Mouse (Mus musculus): Measurements from ENCODE around the gene Lrrc28. TPM values are rescaled to one million over a fixed set of nuclear protein-coding genes. Genes with fewer than 3 reads are reported as not detected.

Gene Lrrc28
- polyA plus RNA-seq, 1 experiment from 2014 or later: 25.2 TPM

DNA sequence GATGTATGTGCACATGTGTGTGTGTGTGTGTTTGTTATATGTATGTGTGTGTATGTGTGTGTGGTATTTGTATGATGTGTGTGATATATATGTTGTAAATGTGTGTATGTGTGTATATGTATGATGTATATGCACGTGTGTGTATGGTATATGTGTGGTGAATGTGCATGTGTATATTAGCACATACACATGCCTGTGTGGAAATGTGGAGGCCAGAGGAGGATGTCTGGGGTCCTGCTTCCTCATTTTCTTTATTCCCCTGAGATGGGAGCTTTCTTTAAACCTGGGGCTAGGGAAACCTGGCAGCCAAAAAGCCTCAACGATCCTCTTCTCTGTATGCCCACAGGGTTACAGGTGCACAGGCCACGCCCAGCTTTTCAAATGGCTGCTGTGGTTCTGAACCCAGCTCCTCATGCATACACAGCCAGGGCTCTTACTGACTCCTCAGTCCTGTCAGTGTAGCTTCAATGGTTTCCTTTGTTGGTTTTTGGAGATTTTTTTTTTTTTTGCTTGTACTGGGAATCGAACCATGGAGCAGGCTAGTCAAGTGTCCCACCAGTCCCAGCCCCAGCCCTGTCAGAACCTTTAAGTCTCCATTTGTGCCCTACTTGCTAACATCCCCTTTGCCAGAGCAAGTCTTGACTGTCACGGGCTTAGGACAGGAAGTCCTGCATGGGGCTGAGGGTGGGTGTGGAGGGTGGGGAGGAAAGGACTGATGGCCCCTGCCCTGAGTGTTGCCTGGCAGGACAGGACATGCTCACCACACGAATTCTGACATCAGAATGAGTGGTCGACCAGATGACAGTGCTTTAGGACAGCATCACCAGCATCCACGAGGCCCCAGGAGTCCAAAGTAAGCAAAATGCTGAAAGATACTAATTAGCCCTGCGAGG lies 151.0 kb downstream of the Lrrc28 start:
- Histone ChIP-seq H3K36me3 (ENCODE audit: control insufficient read depth, insufficient read depth, low read length) (no peaks in the 10 kb centered on the region), H3K4me3 (ENCODE audit: low read depth, low read length) (no peak overlapping the region), H3K27ac (ENCODE audit: low read depth, low read length) (no peak overlapping the region), H3K4me1 (replicated peaks; ENCODE audit: control insufficient read depth, insufficient read depth, low read length) (no peaks in the 10 kb centered on the region), H3K4me2 (ENCODE audit: low read depth, low read length, severe bottlenecking) (no peak overlapping the region), H3K27me3 (ENCODE audit: control insufficient read depth, insufficient read depth, low read length) (no peaks in the 10 kb centered on the region), H3K9ac (ENCODE audit: low read length) (no peak overlapping the region), H3K9me3 (ENCODE audit: control insufficient read depth, low read length) (no peaks in the 10 kb centered on the region)
- WGBS: 79% methylated on average over 9 of the region's 9 CpGs
- DNase-seq (ENCODE audit: low spot score): no peak
- ATAC-seq (replicated peaks; ENCODE audit: low FRiP score): no peak

DNA sequence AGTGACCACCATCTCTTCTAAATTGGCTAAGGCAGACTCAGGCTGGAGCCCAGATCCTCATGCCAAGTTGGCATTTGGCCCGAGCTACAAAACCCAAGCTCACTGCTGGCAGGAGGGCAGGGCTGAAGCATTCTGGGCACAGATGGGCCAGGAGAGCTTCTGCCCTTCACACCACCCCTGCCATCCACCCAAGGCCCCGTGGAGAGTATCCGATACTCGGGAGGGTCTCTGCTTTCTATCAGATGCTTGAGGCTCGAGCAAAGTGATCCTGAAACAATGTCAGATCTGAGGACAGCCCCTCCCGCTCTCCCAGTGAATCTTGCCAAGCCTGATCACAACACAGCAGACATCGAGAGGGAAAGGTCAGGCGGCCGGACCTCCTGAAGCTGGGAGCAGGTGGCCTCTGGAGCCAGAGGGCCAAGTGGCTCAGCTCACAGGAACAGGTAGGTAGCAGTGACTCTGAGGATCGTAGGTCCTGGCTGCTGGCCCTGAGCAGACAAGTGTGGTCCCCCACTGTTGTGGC lies 157.1 kb downstream of the Lrrc28 start:
- no peak for ATAC-seq (replicated peaks; ENCODE audit: low FRiP score)
- Histone ChIP-seq H3K27me3 (ENCODE audit: control insufficient read depth, insufficient read depth, low read length) (no peaks in the 10 kb centered on the region), H3K27ac (ENCODE audit: low read depth, low read length) (no peak overlapping the region), H3K4me3 (ENCODE audit: low read depth, low read length) (no peak overlapping the region), H3K9me3 (ENCODE audit: control insufficient read depth, low read length) (no peaks in the 10 kb centered on the region), H3K9ac (ENCODE audit: low read length) (no peak overlapping the region), H3K4me1 (replicated peaks; ENCODE audit: control insufficient read depth, insufficient read depth, low read length) (no peaks in the 10 kb centered on the region), H3K36me3 (ENCODE audit: control insufficient read depth, insufficient read depth, low read length) (no peaks in the 10 kb centered on the region), H3K4me2 (ENCODE audit: low read depth, low read length, severe bottlenecking) (no peak overlapping the region)
- 87% methylated on average over 10 of the region's 10 CpGs for WGBS
- no peak for DNase-seq (ENCODE audit: low spot score)

DNA sequence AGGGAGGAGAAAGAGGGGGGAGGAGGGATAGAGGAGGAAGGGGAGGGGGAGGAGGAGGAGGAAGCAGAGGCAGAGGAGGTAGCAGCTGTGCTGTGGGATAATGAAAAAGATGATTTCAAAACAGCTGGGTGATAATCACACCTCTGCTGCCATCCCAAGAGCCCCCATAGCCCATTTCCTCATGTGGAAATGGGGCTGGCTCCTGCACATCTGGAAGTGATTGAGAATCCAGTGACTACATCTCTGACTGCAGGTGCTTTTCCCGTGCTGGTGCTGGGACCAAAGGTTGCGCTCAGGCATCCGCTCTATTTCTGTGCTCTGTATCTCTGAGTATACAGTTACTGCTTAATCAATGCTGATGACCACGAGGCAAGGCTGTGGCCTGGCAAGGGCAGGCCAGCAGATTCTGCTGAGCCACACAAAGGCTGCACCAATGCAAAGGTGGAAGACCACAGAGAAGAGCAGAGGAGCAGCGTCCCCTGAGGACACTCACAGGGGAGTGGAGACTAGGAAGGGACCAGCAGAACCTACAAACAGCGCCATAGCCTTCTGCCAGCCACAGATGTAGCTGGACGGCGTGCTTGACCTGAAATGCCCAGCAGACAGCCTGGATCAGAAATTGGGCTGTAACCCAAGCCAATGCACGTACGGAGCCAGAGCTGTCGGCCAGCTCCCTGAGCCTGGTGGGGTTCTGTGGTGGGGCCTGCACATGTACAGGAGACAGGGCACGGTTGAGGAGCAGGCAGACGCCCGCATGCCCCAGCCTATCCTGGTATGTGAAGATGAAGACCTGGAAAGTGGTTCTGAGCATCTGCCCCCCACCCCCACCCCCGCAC lies 157.9 kb downstream of the Lrrc28 start:
- Histone ChIP-seq H3K4me1 (replicated peaks; ENCODE audit: control insufficient read depth, insufficient read depth, low read length) (no peaks in the 10 kb centered on the region), H3K9me3 (ENCODE audit: control insufficient read depth, low read length) (no peaks in the 10 kb centered on the region), H3K4me2 (ENCODE audit: low read depth, low read length, severe bottlenecking) (no peak overlapping the region), H3K27ac (ENCODE audit: low read depth, low read length) (no peak overlapping the region), H3K36me3 (ENCODE audit: control insufficient read depth, insufficient read depth, low read length) (no peaks in the 10 kb centered on the region), H3K27me3 (ENCODE audit: control insufficient read depth, insufficient read depth, low read length) (no peaks in the 10 kb centered on the region), H3K4me3 (ENCODE audit: low read depth, low read length) (no peak overlapping the region), H3K9ac (ENCODE audit: low read length) (no peak overlapping the region)
- no peak for ATAC-seq (replicated peaks; ENCODE audit: low FRiP score)
- 81% methylated on average over 15 of the region's 15 CpGs for WGBS
- no peak for DNase-seq (ENCODE audit: low spot score)

DNA sequence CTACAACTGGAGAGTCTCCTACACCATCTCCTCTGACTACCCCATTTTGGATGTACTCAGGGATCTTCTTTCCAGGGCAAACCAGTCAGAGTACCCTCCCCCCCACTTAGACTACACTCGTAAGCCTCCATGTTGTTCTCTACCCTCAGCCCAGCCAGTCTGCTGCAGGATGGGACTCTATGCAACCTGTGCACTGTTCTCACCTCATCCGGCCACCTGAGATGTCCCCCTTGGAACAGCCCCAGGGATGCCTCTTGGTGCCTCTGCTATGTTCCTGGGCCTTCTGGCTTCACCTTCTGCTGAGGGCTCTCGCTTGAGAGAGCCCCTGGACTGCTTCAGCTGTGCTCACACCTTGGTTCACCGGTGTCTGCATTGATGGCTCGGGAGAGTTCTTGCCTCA lies 158.7 kb downstream of the Lrrc28 start:
- 80% methylated on average over 5 of the region's 5 CpGs for WGBS
- Histone ChIP-seq H3K9ac (ENCODE audit: low read length) (no peak overlapping the region), H3K4me3 (ENCODE audit: low read depth, low read length) (no peak overlapping the region), H3K4me2 (ENCODE audit: low read depth, low read length, severe bottlenecking) (no peak overlapping the region), H3K27me3 (ENCODE audit: control insufficient read depth, insufficient read depth, low read length) (no peaks in the 10 kb centered on the region), H3K27ac (ENCODE audit: low read depth, low read length) (no peak overlapping the region), H3K9me3 (ENCODE audit: control insufficient read depth, low read length) (no peaks in the 10 kb centered on the region), H3K36me3 (ENCODE audit: control insufficient read depth, insufficient read depth, low read length) (no peaks in the 10 kb centered on the region), H3K4me1 (replicated peaks; ENCODE audit: control insufficient read depth, insufficient read depth, low read length) (no peaks in the 10 kb centered on the region)
- DNase-seq (ENCODE audit: low spot score): no peak
- no peak for ATAC-seq (replicated peaks; ENCODE audit: low FRiP score)

DNA sequence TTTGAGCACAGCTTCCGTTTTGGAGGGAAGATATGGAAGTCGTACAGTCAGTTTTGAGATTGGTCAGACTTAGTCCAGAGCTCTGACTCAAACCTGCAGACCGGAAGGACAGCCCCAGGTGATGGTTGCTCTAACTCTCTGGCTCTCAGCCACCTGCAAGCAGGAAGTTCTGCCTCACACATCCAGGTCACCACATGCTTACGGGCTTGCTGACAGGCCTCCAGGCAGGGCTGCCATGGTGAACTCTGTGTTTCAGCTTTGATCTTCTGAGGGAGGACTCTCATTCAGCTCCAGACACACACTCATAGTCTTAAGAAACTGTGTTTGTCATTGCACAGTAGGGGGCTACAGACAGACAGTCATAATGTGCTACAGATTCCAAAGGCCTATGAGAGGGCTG lies 161.4 kb downstream of the Lrrc28 start:
- Histone ChIP-seq H3K9ac (ENCODE audit: low read length) (no peak overlapping the region), H3K4me3 (ENCODE audit: low read depth, low read length) (no peak overlapping the region), H3K27ac (ENCODE audit: low read depth, low read length) (no peak overlapping the region), H3K36me3 (ENCODE audit: control insufficient read depth, insufficient read depth, low read length) (no peaks in the 10 kb centered on the region), H3K27me3 (ENCODE audit: control insufficient read depth, insufficient read depth, low read length) (no peaks in the 10 kb centered on the region), H3K4me1 (replicated peaks; ENCODE audit: control insufficient read depth, insufficient read depth, low read length) (peaks cover 3% of the 10 kb centered on the region; the same call in 1 of the 2 replicates), H3K9me3 (ENCODE audit: control insufficient read depth, low read length) (no peaks in the 10 kb centered on the region), H3K4me2 (ENCODE audit: low read depth, low read length, severe bottlenecking) (no peak overlapping the region)
- DNase-seq (ENCODE audit: low spot score) (no peak), ATAC-seq (replicated peaks; ENCODE audit: low FRiP score) (no peak)
- WGBS: 86% methylated on average over 4 of the region's 4 CpGs

DNA sequence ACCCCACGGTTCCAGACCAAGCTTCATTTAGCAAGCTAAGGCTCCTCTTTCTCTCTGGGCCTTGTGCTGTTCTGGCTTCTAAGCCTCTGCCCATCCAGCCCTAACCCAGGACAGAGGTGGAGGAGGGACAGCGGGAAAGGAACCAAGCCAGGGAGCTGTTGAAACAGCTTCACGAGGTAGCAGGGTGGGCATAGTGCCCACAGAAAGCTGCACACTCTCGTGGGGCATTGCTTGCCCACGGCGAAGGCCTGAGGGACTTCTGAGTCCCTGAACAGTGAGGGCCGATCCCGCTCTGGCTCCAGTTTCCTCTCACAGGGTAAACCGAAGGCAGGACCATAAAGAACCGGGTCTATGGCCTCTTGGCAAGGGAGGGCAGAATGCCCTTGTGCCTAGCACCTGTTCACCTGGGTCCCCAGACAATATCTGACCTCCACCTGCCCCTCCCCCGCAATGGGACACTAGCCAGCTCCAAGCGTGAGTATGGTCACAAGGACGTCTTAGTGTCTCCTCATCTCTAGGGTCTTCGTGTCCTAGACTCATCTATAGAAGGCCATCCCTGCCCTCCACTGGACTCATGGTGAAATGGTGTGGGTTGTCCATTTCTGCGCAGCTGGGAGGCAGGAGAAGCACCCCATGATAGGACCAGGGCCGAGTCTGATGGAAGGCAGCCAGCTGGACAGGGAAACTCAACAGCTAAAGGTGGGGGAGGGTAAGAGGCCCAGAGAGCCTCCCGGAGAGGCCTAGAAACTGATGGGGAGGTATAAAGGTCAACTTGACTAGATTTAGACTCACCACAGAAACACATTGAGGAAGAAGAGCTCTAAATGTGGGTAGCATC lies 165.3 kb downstream of the Lrrc28 start:
- H3K27ac ChIP-seq (ENCODE audit: low read depth, low read length): no peak overlapping the region

DNA sequence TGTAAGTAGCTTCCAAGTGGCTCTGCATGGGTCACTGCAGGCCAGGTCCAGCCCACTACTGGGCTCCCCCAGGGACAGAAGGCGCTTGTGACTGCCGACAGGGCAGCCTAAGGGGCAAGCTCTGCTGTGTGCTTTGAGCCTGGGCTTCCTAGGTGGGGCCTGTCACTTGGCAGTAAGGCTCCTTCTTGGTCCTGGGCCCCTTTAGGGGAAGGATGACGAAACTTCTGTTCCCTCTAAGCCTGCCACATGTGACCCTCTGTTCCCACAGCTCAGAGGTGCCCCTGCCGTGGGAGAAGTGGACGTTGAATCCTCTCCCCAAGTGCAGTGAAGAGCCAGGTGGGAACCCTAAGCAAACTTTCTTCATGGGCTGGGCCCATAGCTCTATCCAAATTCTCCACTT lies 165.9 kb downstream of the Lrrc28 start:
- H3K27me3 ChIP-seq (ENCODE audit: control insufficient read depth, insufficient read depth, low read length): no peaks in the 10 kb centered on the region
- peaks cover 7% of the 10 kb centered on the region; the same call in 1 of the 2 replicates for H3K4me1 ChIP-seq (replicated peaks; ENCODE audit: control insufficient read depth, insufficient read depth, low read length)
- H3K36me3 ChIP-seq (ENCODE audit: control insufficient read depth, insufficient read depth, low read length): no peaks in the 10 kb centered on the region
- H3K9me3 ChIP-seq (ENCODE audit: control insufficient read depth, low read length): no peaks in the 10 kb centered on the region
- no peak overlapping the region for H3K4me3 ChIP-seq (ENCODE audit: low read depth, low read length)
- no peak overlapping the region for H3K27ac ChIP-seq (ENCODE audit: low read depth, low read length)
- no peak for DNase-seq (ENCODE audit: low spot score)
- no peak overlapping the region for H3K4me2 ChIP-seq (ENCODE audit: low read depth, low read length, severe bottlenecking)
- no peak for ATAC-seq (replicated peaks; ENCODE audit: low FRiP score)
- no peak overlapping the region for H3K9ac ChIP-seq (ENCODE audit: low read length)
- 73% methylated on average over 5 of the region's 5 CpGs for WGBS

More for the DNA sequence above, 165.3 kb downstream of the Lrrc28 start:
- H3K4me2 ChIP-seq (ENCODE audit: low read depth, low read length, severe bottlenecking): no peak overlapping the region
- H3K4me1 ChIP-seq (replicated peaks; ENCODE audit: control insufficient read depth, insufficient read depth, low read length): peaks cover 7% of the 10 kb centered on the region; the same call in 1 of the 2 replicates
- ATAC-seq (replicated peaks; ENCODE audit: low FRiP score): no peak
- H3K4me3 ChIP-seq (ENCODE audit: low read depth, low read length): no peak overlapping the region
- no peaks in the 10 kb centered on the region for H3K36me3 ChIP-seq (ENCODE audit: control insufficient read depth, insufficient read depth, low read length)
- WGBS: 92% methylated on average over 17 of the region's 17 CpGs
- no peaks in the 10 kb centered on the region for H3K9me3 ChIP-seq (ENCODE audit: control insufficient read depth, low read length)
- no peak overlapping the region for H3K9ac ChIP-seq (ENCODE audit: low read length)
- DNase-seq (ENCODE audit: low spot score): no peak
- no peaks in the 10 kb centered on the region for H3K27me3 ChIP-seq (ENCODE audit: control insufficient read depth, insufficient read depth, low read length)

DNA sequence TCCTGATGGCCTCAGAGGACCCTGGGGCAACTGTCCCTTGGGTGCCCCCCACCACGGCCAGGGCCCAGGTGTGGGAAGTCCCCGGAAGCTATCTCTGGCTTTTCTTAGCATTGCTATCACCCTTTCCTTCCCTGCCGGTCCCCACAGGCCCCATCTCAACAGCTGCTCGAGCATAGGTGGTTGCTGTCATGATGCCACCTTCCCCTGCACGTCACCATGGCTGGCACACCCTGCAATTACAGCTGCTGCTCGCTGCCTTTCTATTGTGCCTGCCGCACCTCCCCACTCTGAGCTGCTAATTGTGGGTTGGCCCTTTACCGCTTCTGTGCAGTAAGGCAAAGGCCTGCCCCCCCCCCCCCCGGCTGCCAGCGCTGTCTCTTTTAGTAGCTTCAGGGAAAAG lies 167.1 kb downstream of the Lrrc28 start:
- H3K9me3 ChIP-seq (ENCODE audit: control insufficient read depth, low read length): no peaks in the 10 kb centered on the region
- no peaks in the 10 kb centered on the region for H3K36me3 ChIP-seq (ENCODE audit: control insufficient read depth, insufficient read depth, low read length)
- peak; percentile 43 for ATAC-seq (replicated peaks; ENCODE audit: low FRiP score)
- H3K4me2 ChIP-seq (ENCODE audit: low read depth, low read length, severe bottlenecking): no peak overlapping the region
- H3K4me1 ChIP-seq (replicated peaks; ENCODE audit: control insufficient read depth, insufficient read depth, low read length): peaks cover 7% of the 10 kb centered on the region; the same call in 1 of the 2 replicates
- 36% methylated on average over 10 of the region's 10 CpGs for WGBS
- H3K4me3 ChIP-seq (ENCODE audit: low read depth, low read length): no peak overlapping the region
- H3K9ac ChIP-seq (ENCODE audit: low read length): no peak overlapping the region
- H3K27me3 ChIP-seq (ENCODE audit: control insufficient read depth, insufficient read depth, low read length): no peaks in the 10 kb centered on the region
- DNase-seq (ENCODE audit: low spot score): peak; percentile 66
- no peak overlapping the region for H3K27ac ChIP-seq (ENCODE audit: low read depth, low read length)

All from forebrain, embryonic 11.5 days (tissue).